Mouse (Mus musculus) heart, postnatal 0 days (tissue): Measurements from ENCODE around the gene Wls. TPM values are rescaled to one million over a fixed set of nuclear protein-coding genes. Genes with fewer than 3 reads are reported as not detected.

ENCODE experiments used
- ATAC-seq: fragments of 200-750 bp; cut with Nextera tagmentation; 2 replicates; pipeline ENCODE4 v1.8.0; 2017; ENCODE audit warnings: low read depth, moderate number of reproducible peaks, moderate library complexity; ENCODE audit not compliant: insufficient read depth
- DNase-seq: peaks from one replicate; pipeline ENCODE4 v3.0.0-alpha.2; 2016; ENCODE audit warnings: low spot score
- H3K27ac ChIP-seq: fragments of 300-500 bp; sonication (generic); 2 replicates; pipeline ENCODE4 v1.5.1; 2014; ENCODE audit warnings: low read depth, mild to moderate bottlenecking
- H3K27me3 ChIP-seq: fragments of 300-500 bp; sonication (generic); 2 replicates; pipeline ENCODE4 v1.6.1; 2014; ENCODE audit warnings: low read length, mixed read lengths; ENCODE audit not compliant: control insufficient read depth, insufficient read depth
- H3K36me3 ChIP-seq: fragments of 300-500 bp; sonication (generic); replicated peaks from 2 replicates; pipeline ENCODE4 v1.6.1; 2014; ENCODE audit warnings: low read length, mixed read lengths; ENCODE audit not compliant: control insufficient read depth, insufficient read depth
- H3K4me1 ChIP-seq: fragments of 300-500 bp; sonication (generic); 2 replicates; pipeline ENCODE4 v1.6.1; 2014; ENCODE audit warnings: antibody characterized with exemption; ENCODE audit not compliant: control insufficient read depth, insufficient read depth
- H3K4me2 ChIP-seq: fragments of 300-500 bp; sonication (generic); 2 replicates; pipeline ENCODE4 v1.6.1; 2014; ENCODE audit warnings: low read depth, mild to moderate bottlenecking, low read length, moderate library complexity
- H3K4me3 ChIP-seq: fragments of 300-500 bp; sonication (generic); 2 replicates; pipeline ENCODE4 v1.5.1; 2014; ENCODE audit warnings: low read depth, low read length
- H3K9ac ChIP-seq: fragments of 300-500 bp; sonication (generic); replicated peaks from 2 replicates; pipeline ENCODE4 v1.6.1; 2014; ENCODE audit warnings: low read depth, low read length, mixed read lengths
- H3K9me3 ChIP-seq: fragments of 300-500 bp; sonication (generic); replicated peaks from 2 replicates; pipeline ENCODE4 v1.6.1; 2016; ENCODE audit warnings: low read length; ENCODE audit not compliant: control insufficient read depth
- CTCF ChIP-seq: IDR thresholded peaks from 2 replicates; pipeline ENCODE4 v1.5.1; 2016; ENCODE audit warnings: antibody characterized with exemption, control low read depth, low read depth
- EP300 ChIP-seq: IDR thresholded peaks from 2 replicates; pipeline ENCODE4 v1.6.1; 2016; ENCODE audit warnings: antibody characterized with exemption, low read depth
- WGBS: fragments of 180-500 bp; shearing (Covaris S2); extraction: QIAGEN DNeasy Blood & Tissue Kit; methylation state at CpG from one replicate; pipeline ENCODE4 v1.1.7; 2014; 5-methylcytosine and 5-hydroxymethylcytosine counted together
- polyA plus RNA-seq: library from polyadenylated mRNA; unstranded; fragments of >200 nt; fragmentation: Nextera tagmentation; extraction: Ambion mirVana; gene quantifications from 2 replicates; pipeline ENCODE4 v1.2.1, GENCODE M21; 2015
- total RNA-seq: library from RNA; depleted of rRNA; stranded (reverse); fragments of >200 nt; gene quantifications from 2 replicates; pipeline ENCODE4 v1.2.3, GENCODE M21; 2014; ENCODE audit warnings: low replicate concordance

Wls gene
- total and polyA plus RNA-seq, 2 experiments from 2014 or later: 105 to 106 TPM

DNA sequence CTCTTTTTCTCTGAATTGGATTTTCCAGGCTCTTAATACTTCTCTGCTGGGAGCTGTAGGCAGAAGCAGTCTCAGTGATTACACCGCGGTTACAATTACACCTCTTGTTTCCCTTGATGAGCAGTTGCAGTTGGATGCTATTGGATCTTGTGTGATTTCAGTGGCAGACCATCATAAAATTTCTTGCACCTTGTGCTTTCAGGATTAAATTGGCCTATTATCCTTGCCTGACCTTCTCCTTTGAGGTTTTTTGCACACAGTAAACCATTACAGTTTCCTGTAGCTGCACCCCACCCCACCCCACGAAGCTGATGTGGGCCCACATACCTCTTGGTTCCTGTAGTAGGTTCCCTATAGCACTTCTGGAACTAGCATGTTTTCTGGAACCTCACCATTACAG, 2.0 kb downstream of the Wls start:
- Histone ChIP-seq H3K27ac (peak overlapping the region; percentile 96), H3K36me3 (no peaks in the 10 kb centered on the region), H3K4me2 (peak overlapping the region; percentile 87), H3K27me3 (no peaks in the 10 kb centered on the region), H3K9ac (peak overlapping the region; percentile 89), H3K4me3 (peak overlapping the region; percentile 87), H3K9me3 (no peaks in the 10 kb centered on the region), H3K4me1 (peaks cover 15% of the 10 kb centered on the region)
- DNase-seq: no peak
- 12% methylated on average over 3 of the region's 3 CpGs for WGBS
- no peak for TF ChIP-seq EP300
- TF ChIP-seq CTCF: no peak
- no peak for ATAC-seq

DNA sequence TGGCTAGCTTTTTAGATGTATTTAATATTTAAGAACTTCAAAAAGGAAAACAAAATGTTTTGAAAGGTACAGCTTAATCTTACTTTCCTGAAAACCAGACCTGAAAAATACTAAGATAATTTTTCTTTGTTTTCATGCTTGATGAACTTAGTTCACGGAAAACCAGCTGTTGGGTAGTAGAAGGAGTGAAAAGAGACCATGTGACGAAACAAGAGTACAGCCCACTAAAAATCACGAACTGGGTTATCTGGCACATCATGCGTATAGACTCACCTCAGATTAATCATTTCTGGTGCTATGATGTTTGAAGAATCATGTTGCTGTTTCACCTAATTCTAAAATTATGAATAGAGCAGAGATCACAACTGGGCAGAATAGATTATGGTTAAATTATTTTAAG, 3.7 kb downstream of the Wls start:
- H3K27me3 ChIP-seq: no peaks in the 10 kb centered on the region
- H3K4me3 ChIP-seq: no peak overlapping the region
- peaks cover 21% of the 10 kb centered on the region for H3K4me1 ChIP-seq
- H3K27ac ChIP-seq: no peak overlapping the region
- WGBS: 58% methylated on average over 4 of the region's 4 CpGs
- H3K36me3 ChIP-seq: no peaks in the 10 kb centered on the region
- DNase-seq: no peak
- no peak for TF ChIP-seq CTCF
- no peak for TF ChIP-seq EP300
- H3K9ac ChIP-seq: no peak overlapping the region
- ATAC-seq: no peak
- no peak overlapping the region for H3K4me2 ChIP-seq
- no peaks in the 10 kb centered on the region for H3K9me3 ChIP-seq

DNA sequence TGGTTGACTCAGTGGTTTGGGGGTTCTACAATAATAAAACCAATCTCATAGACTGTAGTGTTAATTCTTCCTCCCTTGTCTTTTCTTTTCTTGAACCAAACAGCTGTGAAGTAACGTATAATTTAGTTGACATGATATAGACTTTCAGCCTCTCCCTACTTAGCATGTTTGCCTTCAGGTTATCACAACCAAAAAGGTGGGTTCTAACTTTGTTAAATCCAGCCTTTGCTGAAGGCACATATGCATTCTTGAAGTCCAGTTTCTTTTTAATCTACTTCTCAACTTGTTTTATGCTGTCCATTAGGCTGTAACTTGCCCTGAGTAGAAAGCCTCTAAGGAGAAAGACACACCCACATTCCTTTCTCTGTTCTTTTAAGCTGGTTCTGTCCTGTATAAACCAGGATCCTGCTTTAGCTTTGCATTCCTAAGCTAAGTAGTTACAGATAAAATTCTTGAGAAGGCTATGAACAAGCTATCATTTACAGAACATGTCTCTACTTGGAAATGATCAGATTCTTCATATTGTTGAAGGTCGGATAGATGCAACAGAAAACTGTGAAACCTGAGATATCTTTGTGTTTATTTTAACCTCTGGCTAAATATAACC, 8.0 kb downstream of the Wls start:
- DNase-seq (peak; percentile 67), ATAC-seq (peak; percentile 88)
- Histone ChIP-seq H3K36me3 (no peaks in the 10 kb centered on the region), H3K4me2 (peak overlapping the region; percentile 37), H3K27ac (peak overlapping the region; percentile 87), H3K4me1 (peaks cover 7% of the 10 kb centered on the region; the same call in 1 of the 2 replicates), H3K27me3 (no peaks in the 10 kb centered on the region), H3K4me3 (no peak overlapping the region), H3K9me3 (no peaks in the 10 kb centered on the region), H3K9ac (no peak overlapping the region)
- WGBS: 35% methylated on average over 2 of the region's 2 CpGs
- TF ChIP-seq CTCF (no peak), EP300 (0 out of 2 replicates have a peak, but pooled peaks have one; percentile 59)

DNA sequence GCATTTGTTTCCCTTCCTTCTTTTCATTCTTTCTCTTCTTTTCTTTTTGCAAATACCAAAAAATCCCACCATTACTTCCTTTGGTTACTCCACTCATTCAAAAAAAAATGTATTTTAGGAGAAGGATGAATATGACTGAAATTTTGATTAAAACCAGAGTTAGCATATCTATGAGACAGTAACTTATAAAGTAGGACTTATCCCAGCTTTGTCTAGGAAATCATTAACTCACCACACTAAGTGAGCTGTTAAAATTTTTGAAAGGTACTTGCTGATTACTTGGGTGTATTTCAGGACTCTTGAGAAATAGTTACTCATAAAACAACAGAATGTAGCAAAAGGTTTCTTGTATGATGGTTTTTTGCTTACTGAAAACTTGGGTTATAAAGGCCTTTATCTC, 8.7 kb downstream of the Wls start:
- Histone ChIP-seq H3K9me3 (no peaks in the 10 kb centered on the region), H3K4me3 (no peak overlapping the region), H3K36me3 (no peaks in the 10 kb centered on the region), H3K9ac (no peak overlapping the region), H3K4me2 (no peak overlapping the region), H3K27ac (peak overlapping the region; percentile 61), H3K4me1 (peaks cover 7% of the 10 kb centered on the region; the same call in 1 of the 2 replicates), H3K27me3 (no peaks in the 10 kb centered on the region)
- TF ChIP-seq CTCF: no peak
- TF ChIP-seq EP300: no peak
- no peak for DNase-seq
- no peak for ATAC-seq

DNA sequence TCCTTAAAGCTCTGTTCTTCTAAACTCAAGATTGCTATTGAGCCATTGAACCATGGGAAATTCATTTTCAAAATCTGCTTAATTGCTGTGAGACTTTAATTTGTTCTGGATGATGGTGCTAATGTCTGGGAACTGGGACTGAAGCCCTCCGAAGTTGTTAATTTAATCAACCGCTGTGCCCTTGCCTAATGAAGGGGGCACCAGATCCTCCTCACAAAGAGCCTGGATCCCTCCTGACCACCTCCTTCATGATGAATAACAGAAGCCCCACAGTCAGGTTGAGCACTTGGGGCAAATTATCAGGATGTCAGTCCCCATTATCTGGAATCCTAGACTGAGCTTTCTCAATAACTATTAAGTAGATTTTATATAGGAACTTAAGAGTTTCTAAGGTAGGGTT, 12.0 kb downstream of the Wls start:
- Histone ChIP-seq H3K4me2 (no peak overlapping the region), H3K36me3 (no peaks in the 10 kb centered on the region), H3K4me3 (no peak overlapping the region), H3K9ac (no peak overlapping the region), H3K27ac (no peak overlapping the region), H3K27me3 (no peaks in the 10 kb centered on the region), H3K9me3 (no peaks in the 10 kb centered on the region), H3K4me1 (peaks cover 6% of the 10 kb centered on the region; the same call in 1 of the 2 replicates)
- TF ChIP-seq EP300 (no peak), CTCF (no peak)
- DNase-seq (no peak), ATAC-seq (no peak)
- WGBS: 77% methylated on average over 2 of the region's 2 CpGs

DNA sequence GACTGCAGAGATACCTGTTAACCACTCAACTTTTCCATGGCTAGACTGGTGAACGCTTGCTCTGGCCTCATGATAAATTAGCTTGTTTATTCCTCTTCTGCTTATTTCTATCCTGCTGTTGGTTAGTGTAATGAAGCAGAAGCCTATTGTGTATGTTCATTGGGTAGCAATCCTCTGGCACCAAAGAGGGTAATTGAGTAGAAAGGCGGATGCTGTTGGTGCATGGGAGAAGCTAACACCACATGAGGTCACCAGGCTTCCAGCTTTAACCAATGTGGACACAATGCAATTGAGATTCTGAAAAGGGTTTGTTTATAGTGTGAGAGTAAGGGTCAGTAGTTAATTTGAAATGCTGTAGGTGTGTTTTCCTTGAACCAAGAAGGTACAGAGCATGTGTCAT, 12.5 kb downstream of the Wls start:
- no peak overlapping the region for H3K4me2 ChIP-seq
- ATAC-seq: no peak
- no peak overlapping the region for H3K9ac ChIP-seq
- no peaks in the 10 kb centered on the region for H3K9me3 ChIP-seq
- H3K4me3 ChIP-seq: no peak overlapping the region
- 87% methylated on average over 2 of the region's 2 CpGs for WGBS
- no peak overlapping the region for H3K27ac ChIP-seq
- TF ChIP-seq CTCF: no peak
- no peak for TF ChIP-seq EP300
- peaks cover 1% of the 10 kb centered on the region; the same call in 1 of the 2 replicates for H3K4me1 ChIP-seq
- H3K36me3 ChIP-seq: no peaks in the 10 kb centered on the region
- DNase-seq: no peak
- H3K27me3 ChIP-seq: no peaks in the 10 kb centered on the region
